Mouse (Mus musculus) retina, embryonic 14.5 days (tissue): ENCODE measurements around the gene Rnf26.

Source experiments
- DNase-seq: peaks from one replicate; pipeline ENCODE4 v3.0.0-alpha.2; 2015; ENCODE audit warnings: low spot score

Gene Rnf26

GRCm38 (mm10) chr9:44075276-44075995 lies 37.9 kb downstream of the Rnf26 start:
- no peak for DNase-seq

GRCm38 (mm10) chr9:44074395-44075275 lies 38.7 kb downstream of the Rnf26 start:
- no peak for DNase-seq

GRCm38 (mm10) chr9:44073115-44073514 lies 40.2 kb downstream of the Rnf26 start:
- DNase-seq = no peak

GRCm38 (mm10) chr9:44072599-44072915 lies 40.8 kb downstream of the Rnf26 start:
- no peak for DNase-seq

GRCm38 (mm10) chr9:44071914-44072598 lies 41.3 kb downstream of the Rnf26 start:
- peak; percentile 78 for DNase-seq

- DNase-seq = no peak
These were observed 42.5 kb downstream of the Rnf26 start for GRCm38 (mm10) chr9:44070844-44071231.

GRCm38 (mm10) chr9:44070113-44070843 lies 43.0 kb downstream of the Rnf26 start:
- no peak for DNase-seq

- DNase-seq = no peak
These were observed 44.1 kb downstream of the Rnf26 start for GRCm38 (mm10) chr9:44069252-44069651.

GRCm38 (mm10) chr9:44067960-44068330 lies 45.4 kb downstream of the Rnf26 start:
- DNase-seq = no peak

GRCm38 (mm10) chr9:44067241-44067959 lies 45.9 kb downstream of the Rnf26 start:
- DNase-seq = peak; percentile 34

GRCm38 (mm10) chr9:44066785-44067225 lies 46.5 kb downstream of the Rnf26 start, which contains the start of gene Usp2:
Gene Usp2, plus strand, starts transcription at chr9:44067021.
- DNase-seq = peak; percentile 99

GRCm38 (mm10) chr9:44065177-44065576 lies 48.1 kb downstream of the Rnf26 start:
- DNase-seq = no peak

GRCm38 (mm10) chr9:44058606-44059005 lies 54.7 kb downstream of the Rnf26 start:
- DNase-seq = no peak

- no peak for DNase-seq
These were observed 59.4 kb downstream of the Rnf26 start for GRCm38 (mm10) chr9:44053936-44054335.

GRCm38 (mm10) chr9:44052855-44053254 lies 60.5 kb downstream of the Rnf26 start:
- no peak for DNase-seq

GRCm38 (mm10) chr9:44049381-44050165 lies 63.7 kb downstream of the Rnf26 start:
- DNase-seq = no peak

GRCm38 (mm10) chr9:44048541-44049380 lies 64.6 kb downstream of the Rnf26 start:
- DNase-seq = no peak

GRCm38 (mm10) chr9:44047571-44048490 lies 65.5 kb downstream of the Rnf26 start:
- DNase-seq = no peak
